Mouse (Mus musculus) CH12.LX (cell line): ENCODE measurements around the gene Mxd4. TPM values are rescaled to one million over a fixed set of nuclear protein-coding genes. Genes with fewer than 3 reads are reported as not detected.

ENCODE experiments used
- DNase-seq: peaks from one replicate; pipeline ENCODE4 v3.0.0-alpha.2; 2013; ENCODE audit errors: extremely low read depth
- H3K27ac ChIP-seq: 2 replicates; pipeline ENCODE4 v1.5.1; 2012; ENCODE audit warnings: low read depth, mild to moderate bottlenecking, control low read depth, moderate library complexity; ENCODE audit not compliant: insufficient read depth
- H3K27me3 ChIP-seq: replicated peaks from 2 replicates; pipeline ENCODE3; 2012; ENCODE audit warnings: inconsistent platforms
- H3K36me3 ChIP-seq, 2 experiments: replicated peaks in 1 of 2; 2 replicates each; pipeline versions ENCODE3 to v1.6.1; 2012; ENCODE audit warnings: inconsistent platforms in 1 of 2, low read length in 1 of 2, mild to moderate bottlenecking in 1 of 2, mixed read lengths in 1 of 2, moderate library complexity in 1 of 2; ENCODE audit not compliant: control insufficient read depth in 1 of 2, insufficient read depth in 1 of 2
- H3K4me1 ChIP-seq, 2 experiments: 2 replicates each; pipeline ENCODE4 v1.6.1; 2012; ENCODE audit warnings: inconsistent platforms in 1 of 2, moderate library complexity in 1 of 2; ENCODE audit not compliant: insufficient read depth in 2 of 2, control insufficient read depth in 1 of 2
- H3K4me2 ChIP-seq: 2 replicates; pipeline ENCODE4 v1.6.1; 2012; ENCODE audit warnings: low read depth, mild to moderate bottlenecking, control low read depth; ENCODE audit not compliant: poor library complexity, insufficient read depth, severe bottlenecking
- H3K4me3 ChIP-seq, 3 experiments: fragments of 150-350 bp in 1 of 3; sonication (generic) in 1 of 3; replicated peaks in 1 of 3; 2 replicates each; pipeline versions ENCODE3 to v1.5.1; 2011 to 2012; ENCODE audit warnings: low read depth in 2 of 3, low read length in 2 of 3, mild to moderate bottlenecking in 2 of 3, moderate library complexity in 2 of 3, control low read depth in 1 of 3, improper control_type of control experiment in 1 of 3, inconsistent platforms in 1 of 3, mixed read lengths in 1 of 3; ENCODE audit not compliant: poor library complexity in 1 of 3
- H3K79me2 ChIP-seq: replicated peaks from 2 replicates; pipeline ENCODE4 v1.6.1; 2012; ENCODE audit warnings: mild to moderate bottlenecking, moderate library complexity; ENCODE audit not compliant: control insufficient read depth, poor library complexity, insufficient read depth, severe bottlenecking; ENCODE audit errors: extremely low read depth
- H3K9ac ChIP-seq: 2 replicates; pipeline ENCODE4 v1.6.1; 2012; ENCODE audit warnings: low read depth, mild to moderate bottlenecking, control low read depth, moderate library complexity; ENCODE audit not compliant: insufficient read depth
- H3K9me3 ChIP-seq: replicated peaks from 2 replicates; pipeline ENCODE3; 2012; ENCODE audit warnings: low read length, inconsistent platforms, mixed read lengths
- BHLHE40 ChIP-seq: IDR thresholded peaks from 2 replicates; pipeline ENCODE4 v1.6.1; 2011; ENCODE audit warnings: mild to moderate bottlenecking, low read depth, low read length, improper control_type of control experiment
- CHD1 ChIP-seq: IDR thresholded peaks from 2 replicates; pipeline ENCODE4 v1.6.1; 2012; ENCODE audit warnings: low read depth, low read length, improper control_type of control experiment, inconsistent platforms
- CTCF ChIP-seq, 2 experiments: IDR thresholded peaks in 1 of 2; conservative IDR thresholded peaks in 1 of 2; 2 replicates each; pipeline ENCODE4 v1.5.1; 2011 to 2012; ENCODE audit warnings: low read depth in 2 of 2, low read length in 2 of 2, improper control_type of control experiment in 1 of 2, inconsistent platforms in 1 of 2, mild to moderate bottlenecking in 1 of 2, moderate library complexity in 1 of 2
- E2F4 ChIP-seq: IDR thresholded peaks from 2 replicates; pipeline ENCODE4 v1.6.1; 2011; ENCODE audit warnings: low read depth, low read length, improper control_type of control experiment; ENCODE audit not compliant: insufficient replicate concordance
- EP300 ChIP-seq: IDR thresholded peaks from 2 replicates; pipeline ENCODE4 v1.6.1; 2011; ENCODE audit warnings: low read length, improper control_type of control experiment
- ETS1 ChIP-seq: conservative IDR thresholded peaks from 2 replicates; pipeline ENCODE4 v1.6.1; 2012; ENCODE audit warnings: low read depth, mild to moderate bottlenecking, inconsistent platforms, low read length, improper control_type of control experiment, moderate library complexity
- HCFC1 ChIP-seq: IDR thresholded peaks from 2 replicates; pipeline ENCODE4 v1.6.1; 2012; ENCODE audit warnings: low read depth, mild to moderate bottlenecking, inconsistent platforms, low read length, improper control_type of control experiment
- JUN ChIP-seq: IDR thresholded peaks from 2 replicates; pipeline ENCODE4 v1.6.1; 2011; ENCODE audit warnings: low read depth, mild to moderate bottlenecking, low read length, improper control_type of control experiment, moderate library complexity; ENCODE audit not compliant: insufficient read depth
- MAX ChIP-seq: IDR thresholded peaks from 2 replicates; pipeline ENCODE4 v1.6.1; 2011; ENCODE audit warnings: low read length, improper control_type of control experiment
- MAZ ChIP-seq: IDR thresholded peaks from 2 replicates; pipeline ENCODE4 v1.6.1; 2012; ENCODE audit warnings: low read depth, mild to moderate bottlenecking, inconsistent platforms, low read length, improper control_type of control experiment, moderate library complexity
- MXI1 ChIP-seq: IDR thresholded peaks from 2 replicates; pipeline ENCODE4 v1.6.1; 2011; ENCODE audit warnings: mild to moderate bottlenecking, low read depth, low read length, improper control_type of control experiment
- NRF1 ChIP-seq: IDR thresholded peaks from 2 replicates; pipeline ENCODE4 v1.6.1; 2014; ENCODE audit warnings: low read depth, mild to moderate bottlenecking, inconsistent platforms, low read length, improper control_type of control experiment, moderate library complexity
- PAX5 ChIP-seq: IDR thresholded peaks from 2 replicates; pipeline ENCODE4 v1.6.1; 2012; ENCODE audit warnings: low read length, inconsistent platforms, mixed read lengths
- POLR2A ChIP-seq: IDR thresholded peaks from 2 replicates; pipeline ENCODE4 v1.6.1; 2011; ENCODE audit warnings: low read depth, mild to moderate bottlenecking, improper control_type of control experiment, low read length
- RAD21 ChIP-seq: IDR thresholded peaks from 2 replicates; pipeline ENCODE4 v1.6.1; 2011; ENCODE audit warnings: low read depth, mild to moderate bottlenecking, low read length, improper control_type of control experiment, moderate library complexity
- RCOR1 ChIP-seq: conservative IDR thresholded peaks from 2 replicates; pipeline ENCODE4 v1.6.1; 2012; ENCODE audit warnings: low read depth, mild to moderate bottlenecking, inconsistent platforms, low read length, improper control_type of control experiment
- SMC3 ChIP-seq: IDR thresholded peaks from 2 replicates; pipeline ENCODE4 v1.6.1; 2011; ENCODE audit warnings: low read depth, low read length, improper control_type of control experiment
- TBP ChIP-seq: conservative IDR thresholded peaks from 2 replicates; pipeline ENCODE4 v1.6.1; 2011; ENCODE audit warnings: low read depth, low read length, improper control_type of control experiment
- UBTF ChIP-seq: IDR thresholded peaks from 2 replicates; pipeline ENCODE4 v1.6.1; 2012; ENCODE audit warnings: low read depth, mild to moderate bottlenecking, inconsistent platforms, low read length, improper control_type of control experiment, moderate library complexity
- USF1 ChIP-seq: IDR thresholded peaks from 2 replicates; pipeline ENCODE4 v1.6.1; 2014; ENCODE audit warnings: low read depth, mild to moderate bottlenecking, inconsistent platforms, low read length, improper control_type of control experiment
- ZKSCAN1 ChIP-seq: IDR thresholded peaks from 2 replicates; pipeline ENCODE4 v1.6.1; 2012; ENCODE audit warnings: low read depth, inconsistent platforms, low read length, improper control_type of control experiment, borderline replicate concordance
- ZMIZ1 ChIP-seq: IDR thresholded peaks from 2 replicates; pipeline ENCODE4 v1.6.1; 2012; ENCODE audit warnings: low read depth, mild to moderate bottlenecking, inconsistent platforms, low read length, improper control_type of control experiment
- ZNF384 ChIP-seq: IDR thresholded peaks from 2 replicates; pipeline ENCODE4 v1.6.1; 2012; ENCODE audit warnings: low read depth, low read length, improper control_type of control experiment, inconsistent platforms
- dilution Hi-C: fragments of 300-500 bp; cut with MboI; formaldehyde crosslinking; loops from 2 replicates; pipeline ENCODE4 v1.14.3; 2020; ENCODE audit warnings: low sequenced_read_pairs; ENCODE audit not compliant: extremely low pct_unique_long_range_greater_than_20kb, extremely low pct_ligation_motif_present
- in situ Hi-C: fragments of 300-500 bp; cut with MboI; formaldehyde crosslinking; loops from 3 replicates; pipeline ENCODE4 v1.14.3; 2019; ENCODE audit warnings: low sequenced_read_pairs, low pct_ligation_motif_present, low pct_unique_long_range_greater_than_20kb, mixed read lengths
- polyA plus RNA-seq: library from polyadenylated mRNA; unstranded; fragments of >175 nt; gene quantifications from 2 replicates; pipeline ENCODE4 v1.2.1, GENCODE M21; 2012; ENCODE audit warnings: low read depth; ENCODE audit not compliant: insufficient read length
- total RNA-seq, 2 experiments: library from RNA; depleted of rRNA; stranded (reverse); fragments of 300-350 nt in 1 of 2; fragments of >200 nt in 1 of 2; gene quantifications; 2 replicates each; pipeline ENCODE4 v1.2.3; 2012 to 2014

The Mxd4 gene
- total and polyA plus RNA-seq, 3 experiments, result 4.8 to 6.2 (median 6.0) TPM

DNA sequence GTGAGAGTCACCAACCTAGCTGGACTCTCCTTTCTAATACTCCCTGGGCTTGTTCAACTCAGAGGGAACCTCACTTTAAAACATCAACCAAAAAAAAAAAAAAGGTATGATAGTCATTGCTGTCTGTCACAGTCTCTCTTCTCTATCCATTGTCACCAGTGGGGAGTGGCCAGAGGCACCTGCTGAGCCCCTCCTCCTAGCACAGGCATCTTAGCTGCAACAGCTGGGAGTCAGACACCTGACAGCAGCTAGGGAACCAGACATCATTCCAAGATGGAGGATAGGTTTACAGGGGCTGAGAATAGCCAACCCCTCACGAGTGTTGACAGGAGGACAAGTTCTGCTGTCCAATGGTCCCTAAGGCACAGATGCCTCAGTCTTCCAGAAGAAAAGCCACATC lies 6.9 kb upstream of the Mxd4 start:
- dilution Hi-C loops, result no loop called here
- Histone ChIP-seq H3K27me3 (no peaks in the 10 kb centered on the region), H3K27ac (no peak overlapping the region), H3K36me3 (no peaks in the 10 kb centered on the region), H3K4me1 (peaks cover 29 to 50% of the 10 kb centered on the region in 2 experiments), H3K4me2 (no peak overlapping the region), H3K9ac (no peak overlapping the region), H3K9me3 (no peaks in the 10 kb centered on the region), H3K79me2 (no peaks in the 10 kb centered on the region), H3K4me3 (no peak overlapping the region)
- no peak for DNase-seq
- TF ChIP-seq NRF1, result no peak
- no peak for TF ChIP-seq ZKSCAN1
- TF ChIP-seq MAX, result no peak
- no peak for TF ChIP-seq ETS1
- no peak for TF ChIP-seq JUN
- no peak for TF ChIP-seq MXI1
- no peak for TF ChIP-seq POLR2A
- no peak for TF ChIP-seq HCFC1
- no peak for TF ChIP-seq UBTF
- TF ChIP-seq RCOR1, result no peak
- TF ChIP-seq CHD1, result no peak
- no peak for TF ChIP-seq PAX5
- TF ChIP-seq MAZ, result no peak
- no peak for TF ChIP-seq USF1
- no peak for TF ChIP-seq CTCF (conservative IDR thresholded peaks at IDR 0.05 in 1 of 2, IDR thresholded peaks at IDR 0.05 in 1 of 2; ENCODE audit: low read depth in 2 of 2, low read length in 2 of 2)
- TF ChIP-seq EP300, result no peak
- TF ChIP-seq TBP, result no peak
- TF ChIP-seq ZMIZ1, result no peak
- no peak for TF ChIP-seq RAD21
- TF ChIP-seq ZNF384, result no peak
- in situ Hi-C loops, result no loop called here

DNA sequence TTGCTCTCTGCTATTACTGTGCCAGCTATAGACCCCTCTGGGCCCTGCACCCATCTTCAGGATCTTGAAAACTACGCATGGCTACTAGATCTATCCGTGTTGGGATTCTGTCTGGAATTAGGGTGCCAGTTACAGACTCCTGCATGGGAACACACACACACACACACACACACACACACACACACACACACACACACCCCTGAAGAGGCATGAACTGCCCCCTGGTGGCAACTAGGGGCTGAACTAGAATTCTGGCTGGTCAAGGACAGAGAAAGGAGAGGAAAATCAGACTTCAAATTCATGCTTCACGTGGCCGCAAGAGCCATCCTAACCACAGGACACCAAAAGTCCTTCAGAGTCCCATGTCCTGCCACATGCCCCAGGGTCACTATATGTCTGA lies 4.3 kb upstream of the Mxd4 start:
- H3K4me2 ChIP-seq, result no peak overlapping the region
- TF ChIP-seq BHLHE40 (no peak), SMC3 (peak; percentile 68), CTCF (conservative IDR thresholded peaks at IDR 0.05 in 1 of 2, IDR thresholded peaks at IDR 0.05 in 1 of 2; ENCODE audit: low read depth in 2 of 2, low read length in 2 of 2) (peak in 1 of 2 experiments; percentile 70; a peak in 2 of 4 replicates), E2F4 (no peak), EP300 (no peak), ZMIZ1 (no peak), RAD21 (peak; percentile 38)
- peaks cover under 1% of the 10 kb centered on the region for H3K27me3 ChIP-seq
- no peaks in the 10 kb centered on the region for H3K9me3 ChIP-seq
- H3K36me3 ChIP-seq, result no peaks in the 10 kb centered on the region
- no peak overlapping the region for H3K4me3 ChIP-seq
- dilution Hi-C loops, result no loop called here
- no peak for DNase-seq
- in situ Hi-C loops, result no loop called here
- no peak overlapping the region for H3K9ac ChIP-seq
- H3K79me2 ChIP-seq, result no peaks in the 10 kb centered on the region
- H3K4me1 ChIP-seq, result peaks cover 35 to 52% of the 10 kb centered on the region in 2 experiments
- no peak overlapping the region for H3K27ac ChIP-seq
